Mouse (Mus musculus) stomach, postnatal 0 days (tissue): ENCODE results near the gene R3hdm2.

Source experiments
- CTCF ChIP-seq: IDR thresholded peaks from 2 replicates; pipeline ENCODE4 v1.5.1; 2016; ENCODE audit warnings: antibody characterized with exemption, low read depth, mild to moderate bottlenecking, moderate library complexity
- EP300 ChIP-seq: optimal IDR thresholded peaks from 2 replicates; pipeline ENCODE3; 2016; ENCODE audit warnings: antibody characterized with exemption

DNA sequence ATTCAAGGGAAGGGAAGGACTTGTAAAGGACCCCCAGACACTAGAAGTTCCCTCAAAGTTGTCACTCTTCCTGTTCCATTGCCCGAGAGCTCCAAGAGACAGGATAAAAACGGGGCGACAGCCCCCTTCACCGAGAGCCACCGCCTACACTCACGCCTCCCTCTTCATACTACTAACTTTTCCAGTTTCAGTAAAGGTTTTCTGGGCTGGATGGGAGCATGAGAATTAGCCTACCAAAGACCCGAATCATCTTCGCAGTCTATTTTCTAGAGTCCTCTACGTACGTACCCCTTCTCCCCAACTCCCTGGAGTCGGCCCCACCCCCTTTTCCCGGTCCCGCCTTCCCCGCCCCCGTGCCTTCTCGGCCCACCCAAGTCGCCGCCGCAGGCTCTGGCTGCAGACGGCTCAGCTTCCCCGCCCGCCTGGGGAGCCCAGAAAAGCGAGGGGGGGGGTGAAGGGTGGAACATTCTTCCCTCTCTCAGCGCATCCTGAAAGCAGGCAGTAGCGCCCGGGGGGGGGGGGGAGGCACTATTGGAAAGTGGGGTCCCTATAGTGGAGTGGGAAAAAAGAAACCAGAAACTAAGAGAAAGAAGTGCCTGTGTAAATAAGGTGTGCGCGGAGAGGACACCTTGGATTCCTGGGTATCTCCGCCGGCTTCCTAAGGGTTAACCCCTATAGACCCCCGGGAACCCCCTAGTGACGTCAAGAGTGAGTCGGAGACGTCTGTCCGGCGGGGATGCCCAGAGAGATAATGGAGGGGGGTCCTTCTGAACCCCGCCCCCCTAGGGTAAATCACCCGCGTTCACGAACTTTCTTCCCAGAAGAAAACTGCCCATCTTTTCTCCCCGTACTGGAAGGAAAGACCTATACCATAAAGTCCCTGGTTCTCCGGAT, 40.2 kb upstream of the R3hdm2 start:
- TF ChIP-seq CTCF: no peak
- no peak for TF ChIP-seq EP300
